Mouse (Mus musculus) E14TG2a.4 (cell line): ENCODE measurements around the gene Ahnak.

Experiments
- CTCF ChIP-seq: conservative IDR thresholded peaks from 2 replicates; pipeline ENCODE4 v1.5.1; 2014; ENCODE audit warnings: low read length
- NANOG ChIP-seq: IDR thresholded peaks from 2 replicates; pipeline ENCODE4 v1.6.1; 2014; ENCODE audit warnings: borderline replicate concordance, low read length, mixed read lengths
- POU5F1 ChIP-seq: IDR thresholded peaks from 2 replicates; pipeline ENCODE4 v1.6.1; 2014; ENCODE audit warnings: low read length, borderline replicate concordance

- TF ChIP-seq CTCF (no peak), POU5F1 (no peak), NANOG (no peak)
These were observed 715 bp downstream of the Ahnak start for GRCm38 (mm10) chr19:8989567-8990431.
